Comparison of ENCODE assay signal across 8 mouse cellular contexts in the genomic region with DNA sequence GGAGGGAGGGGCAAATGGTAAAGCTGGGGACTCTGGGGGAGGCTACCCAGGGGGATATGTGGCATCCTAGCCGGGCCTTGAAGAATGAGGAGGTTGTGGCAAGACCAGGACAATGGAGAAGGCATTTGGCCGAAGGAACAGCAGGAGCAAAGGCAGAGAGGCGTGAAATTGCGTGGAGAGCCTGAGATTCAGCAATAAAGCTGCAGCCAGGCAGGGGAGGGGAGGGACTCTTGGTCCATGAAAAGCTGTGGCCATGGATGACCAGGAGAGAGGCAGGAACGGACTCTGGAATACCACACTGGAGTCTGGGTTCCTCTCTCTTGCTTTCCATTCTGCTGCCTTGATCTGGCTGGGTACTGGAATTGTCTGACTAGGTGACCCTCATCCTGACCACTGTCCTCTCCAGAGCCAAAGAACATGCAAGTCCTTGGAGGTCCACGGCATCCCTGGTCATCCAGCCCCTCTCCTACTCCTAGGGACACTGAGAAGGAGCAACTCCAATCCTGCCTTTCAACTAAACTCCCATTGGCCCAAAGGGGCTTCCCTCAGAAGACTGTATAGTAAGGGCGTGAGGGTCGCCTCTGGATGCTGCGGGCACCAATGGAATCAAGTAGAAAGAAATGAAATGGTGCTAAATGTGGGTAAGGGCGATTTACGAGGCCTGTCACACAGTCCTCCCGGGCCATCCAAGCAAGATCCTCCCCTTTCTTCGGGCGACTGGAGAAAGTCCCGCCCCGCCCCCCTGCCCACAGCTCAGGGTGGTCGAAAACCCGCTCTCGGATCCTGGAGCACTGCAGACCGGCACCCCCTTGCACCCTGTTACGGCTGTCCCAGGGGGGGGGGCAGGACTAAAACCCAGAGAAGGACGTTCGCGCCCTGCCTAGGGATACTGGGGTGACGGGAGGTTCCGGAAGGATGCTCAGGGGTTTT. TPM values are rescaled to one million over a fixed set of nuclear protein-coding genes. Genes with fewer than 3 reads are reported as not detected.
DNase-seq lines count a peak whose midpoint lies in the region; ATAC-seq and TF ChIP-seq lines count a peak whose summit lies in the region.

No protein-coding gene starts in this region.

- no peak for TF ChIP-seq POLR2A in olfactory bulb, adult 2 months (IDR thresholded peaks at IDR 0.05; ENCODE audit: insufficient read depth, low read depth, low read length)

- peak overlapping the region; percentile 60 for H3K4me3 ChIP-seq in layer of hippocampus, adult 2 months
- peak overlapping the region; percentile 49 for H3K4me3 ChIP-seq in forebrain, embryonic 15.5 days
- peak overlapping the region; percentile 12 for H3K4me3 ChIP-seq in olfactory bulb, adult 2 months (ENCODE audit: insufficient read depth, low read depth, low read length)

- TF ChIP-seq CTCF in layer of hippocampus, adult 2 months (conservative IDR thresholded peaks at IDR 0.05) = no peak
- TF ChIP-seq CTCF in olfactory bulb, adult 2 months (IDR thresholded peaks at IDR 0.05; ENCODE audit: insufficient read depth, low read depth, low read length) = no peak

- peaks cover 32% of the 10 kb centered on the region for H3K4me1 ChIP-seq in forebrain, embryonic 15.5 days
- H3K4me1 ChIP-seq in olfactory bulb, adult 2 months (ENCODE audit: control insufficient read depth, insufficient read depth, low read length) = peaks cover 26% of the 10 kb centered on the region

- H3K9ac ChIP-seq in forebrain, embryonic 15.5 days (replicated peaks) = 0 out of 2 replicates have a peak overlapping the region, but pooled peaks have one; percentile 5

- no peak for DNase-seq in layer of hippocampus, adult 2 months (ENCODE audit: low spot score in 2 of 2)
- no peak for DNase-seq in layer of hippocampus, adult 8-10 months (ENCODE audit: low spot score in 2 of 2)
- peak; percentile 69 to 82 for DNase-seq in kidney, postnatal 4 days
- no peak for DNase-seq in layer of hippocampus, adult 9-10 months (ENCODE audit: low spot score)
- DNase-seq in cerebellum, adult 9-10 months = no peak

- H3K27ac ChIP-seq in layer of hippocampus, adult 2 months = peak overlapping the region; percentile 75; the same call in 1 of the 2 replicates
- no peak overlapping the region for H3K27ac ChIP-seq in forebrain, embryonic 15.5 days (replicated peaks)
- no peak overlapping the region for H3K27ac ChIP-seq in olfactory bulb, adult 2 months (ENCODE audit: insufficient read depth, low read depth, low read length)

- H3K9me3 ChIP-seq in forebrain, embryonic 15.5 days = no peaks in the 10 kb centered on the region

- H3K4me2 ChIP-seq in forebrain, embryonic 15.5 days (replicated peaks) = peak overlapping the region; percentile 81

- no peaks in the 10 kb centered on the region for H3K36me3 ChIP-seq in forebrain, embryonic 15.5 days

- 4% methylated on average over 26 of the region's 26 CpGs for WGBS in forebrain, embryonic 15.5 days
- WGBS in olfactory bulb, adult 2 months = 38% methylated on average over 26 of the region's 26 CpGs

- H3K27me3 ChIP-seq in forebrain, embryonic 15.5 days = peaks cover 13% of the 10 kb centered on the region; the same call in 1 of the 2 replicates

- ATAC-seq in forebrain, embryonic 15.5 days (replicated peaks) = peak; percentile 27; the same call in 1 of the 2 replicates
- ATAC-seq in erythroid progenitor cell, adult 5-6 weeks (replicated peaks; ENCODE audit: low FRiP score, poor library complexity, severe bottlenecking) = no peak

RNA-seq across cellular contexts. Expression of a gene that starts 2.0 kb away (rescaled TPM):
- total RNA-seq in layer of hippocampus, adult 2 months (2021) = 1 to 10 TPM; 1.1 to 1.7 TPM
- total RNA-seq in layer of hippocampus, adult 8-10 months (2022) = 1 to 10 TPM; 1.3 to 2.4 (median 1.8) TPM
- not detected in 2 replicates for polyA plus RNA-seq in forebrain, embryonic 15.5 days (2015; fragmentation: Nextera tagmentation; extraction: Ambion mirVana)
- polyA plus RNA-seq in olfactory bulb, adult 2 months (2012; ENCODE audit: insufficient read depth, insufficient read length, low replicate concordance, missing spikeins) = not detected in 2 replicates
- total RNA-seq in erythroid progenitor cell, adult 5-6 weeks (2015; ENCODE audit: low replicate concordance) = not detected in 2 replicates
- total RNA-seq in erythroid progenitor cell, adult 5-6 weeks (2017; ENCODE audit: low replicate concordance) = not detected in 2 replicates

RNA-seq across cellular contexts. Expression of a gene that starts 29.1 kb away (rescaled TPM):
- not detected for total RNA-seq in layer of hippocampus, adult 2 months (2021)
- not detected for total RNA-seq in layer of hippocampus, adult 8-10 months (2022)
- polyA plus RNA-seq in forebrain, embryonic 15.5 days (2015; fragmentation: Nextera tagmentation; extraction: Ambion mirVana) = not detected in 2 replicates
- polyA plus RNA-seq in olfactory bulb, adult 2 months (2012; ENCODE audit: insufficient read depth, insufficient read length, low replicate concordance, missing spikeins) = not detected in 2 replicates
- not detected in 2 replicates for total RNA-seq in erythroid progenitor cell, adult 5-6 weeks (2015; ENCODE audit: low replicate concordance)
- not detected in 2 replicates for total RNA-seq in erythroid progenitor cell, adult 5-6 weeks (2017; ENCODE audit: low replicate concordance)

RNA-seq across cellular contexts. Expression of a gene that starts 39.2 kb away (rescaled TPM):
- not detected for total RNA-seq in layer of hippocampus, adult 2 months (2021)
- under 1 TPM in 1 of 4 experiments, not detected in 3; 0.25 TPM for total RNA-seq in layer of hippocampus, adult 8-10 months (2022)
- polyA plus RNA-seq in forebrain, embryonic 15.5 days (2015; fragmentation: Nextera tagmentation; extraction: Ambion mirVana) = not detected in 2 replicates
- not detected in 2 replicates for polyA plus RNA-seq in olfactory bulb, adult 2 months (2012; ENCODE audit: insufficient read depth, insufficient read length, low replicate concordance, missing spikeins)
- not detected in 2 replicates for total RNA-seq in erythroid progenitor cell, adult 5-6 weeks (2015; ENCODE audit: low replicate concordance)
- not detected in 2 replicates for total RNA-seq in erythroid progenitor cell, adult 5-6 weeks (2017; ENCODE audit: low replicate concordance)

RNA-seq across cellular contexts. Expression of a gene that starts 52.0 kb away (rescaled TPM):
- 10 to 100 TPM; 11.2 to 11.4 TPM for total RNA-seq in layer of hippocampus, adult 2 months (2021)
- 10 to 100 TPM; 14.1 to 16.5 (median 14.9) TPM for total RNA-seq in layer of hippocampus, adult 8-10 months (2022)
- 6.5 and 6.7 TPM in 2 replicates for polyA plus RNA-seq in forebrain, embryonic 15.5 days (2015; fragmentation: Nextera tagmentation; extraction: Ambion mirVana)
- polyA plus RNA-seq in olfactory bulb, adult 2 months (2012; ENCODE audit: insufficient read depth, insufficient read length, low replicate concordance, missing spikeins) = not detected in 2 replicates
- 1.1 and 23.1 TPM in 2 replicates for total RNA-seq in erythroid progenitor cell, adult 5-6 weeks (2015; ENCODE audit: low replicate concordance)
- 0.08 and 1.3 TPM in 2 replicates for total RNA-seq in erythroid progenitor cell, adult 5-6 weeks (2017; ENCODE audit: low replicate concordance)

Comparison
In these comparisons a context has a peak if more than half of its experiments do, and no peak if none do; other contexts are left out.
1. DNase-seq: peak in kidney, postnatal 4 days (2 of 2); none in layer of hippocampus, adult 2 months (0 of 2), layer of hippocampus, adult 8-10 months (0 of 2), layer of hippocampus, adult 9-10 months (single experiment) and cerebellum, adult 9-10 months (single experiment).
2. Peak in every context shown above with its lines, with median percentiles within 50 percentile points of each other: H3K4me3 ChIP-seq.